Comparison of ENCODE assay signal across 8 mouse cellular contexts in the genomic region with DNA sequence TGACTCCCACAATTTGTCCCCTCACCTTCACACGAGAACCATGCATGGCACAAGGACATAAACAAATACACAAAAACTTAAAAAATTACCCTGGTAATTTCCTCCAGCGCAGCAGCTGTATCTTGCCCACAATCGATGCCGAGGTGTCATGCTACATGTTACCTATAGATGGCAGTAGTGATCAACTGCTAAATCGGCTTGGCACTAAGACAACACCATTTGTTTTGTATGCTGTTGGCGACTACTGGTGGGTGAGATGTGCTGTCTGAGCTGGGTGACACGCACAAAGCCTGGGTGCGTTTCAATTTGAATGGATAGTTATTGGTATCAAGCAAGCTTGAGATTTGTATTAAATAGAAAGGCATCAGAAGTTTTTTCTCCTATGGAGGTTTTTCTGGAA. TPM values are rescaled to one million over a fixed set of nuclear protein-coding genes. Genes with fewer than 3 reads are reported as not detected.
DNase-seq lines count a peak whose midpoint lies in the region; ATAC-seq and TF ChIP-seq lines count a peak whose summit lies in the region.

No protein-coding gene starts in this region.

- peak; percentile 77 for TF ChIP-seq RAD21 in MEL (IDR thresholded peaks at IDR 0.05; ENCODE audit: low read depth, low read length)

- no peak overlapping the region for H3K4me3 ChIP-seq in MEL (ENCODE audit: control insufficient read depth in 1 of 2, insufficient read depth in 1 of 2, low read depth in 2 of 2, low read length in 2 of 2)
- no peak overlapping the region for H3K4me3 ChIP-seq in intestine, embryonic 16.5 days (ENCODE audit: low read length)
- no peak overlapping the region for H3K4me3 ChIP-seq in midbrain, embryonic 14.5 days (replicated peaks; ENCODE audit: low read depth, low read length)
- H3K4me3 ChIP-seq in testis, adult 2 months (ENCODE audit: control insufficient read depth, low read depth, low read length) = no peak overlapping the region

- peak; percentile 38 to 86 (median 81) for TF ChIP-seq CTCF in MEL (IDR thresholded peaks at IDR 0.05 in 2 of 3, conservative IDR thresholded peaks at IDR 0.05 in 1 of 3; ENCODE audit: control insufficient read depth in 1 of 3, insufficient read depth in 1 of 3, low read depth in 2 of 3, low read length in 3 of 3, poor library complexity in 1 of 3, severe bottlenecking in 1 of 3)
- TF ChIP-seq CTCF in testis, adult 2 months (IDR thresholded peaks at IDR 0.05; ENCODE audit: control insufficient read depth, insufficient read depth, insufficient replicate concordance, low read depth, low read length) = peak; percentile 46; the same call in 1 of the 2 replicates

- peaks cover 0 to 3% of the 10 kb centered on the region in 2 experiments; a peak in 1 of 4 replicates for H3K4me1 ChIP-seq in MEL (ENCODE audit: control insufficient read depth in 1 of 2, insufficient read depth in 2 of 2, low read length in 2 of 2)
- H3K4me1 ChIP-seq in intestine, embryonic 16.5 days (ENCODE audit: control insufficient read depth, insufficient read depth, low read length) = no peaks in the 10 kb centered on the region
- no peaks in the 10 kb centered on the region for H3K4me1 ChIP-seq in midbrain, embryonic 14.5 days (ENCODE audit: control insufficient read depth, insufficient read depth, low read length)
- peaks cover 2% of the 10 kb centered on the region; the same call in 1 of the 2 replicates for H3K4me1 ChIP-seq in testis, adult 2 months (ENCODE audit: control insufficient read depth, insufficient read depth, low read length)

- ATAC-seq in frontal cortex, adult (ENCODE audit: low TSS enrichment) = peak; percentile 77
- peak; percentile 14; the same call in 1 of the 2 replicates for ATAC-seq in intestine, embryonic 16.5 days
- ATAC-seq in midbrain, embryonic 14.5 days (ENCODE audit: low FRiP score, low TSS enrichment) = peak; percentile 64; the same call in 1 of the 2 replicates

- no peaks in the 10 kb centered on the region for H3K9me3 ChIP-seq in MEL (replicated peaks; ENCODE audit: insufficient read depth, low read length)
- no peaks in the 10 kb centered on the region for H3K9me3 ChIP-seq in intestine, embryonic 16.5 days (ENCODE audit: control insufficient read depth, low read length)
- no peaks in the 10 kb centered on the region for H3K9me3 ChIP-seq in midbrain, embryonic 14.5 days (ENCODE audit: control insufficient read depth, low read length)

- no peaks in the 10 kb centered on the region for H3K79me2 ChIP-seq in MEL (ENCODE audit: control insufficient read depth, insufficient read depth, low read length, poor library complexity)

- DNase-seq in 416B (ENCODE audit: low read depth) = peak; percentile 79
- peak; percentile 77 for DNase-seq in MEL (ENCODE audit: low read depth, low spot score)
- peak; percentile 36 for DNase-seq in cerebellum, adult 9-11 months
- peak; percentile 38 to 53 for DNase-seq in left cerebral cortex, postnatal 36 days (ENCODE audit: low spot score in 2 of 2)
- DNase-seq in midbrain, embryonic 14.5 days = peak; percentile 86

- H3K9ac ChIP-seq in MEL (ENCODE audit: control insufficient read depth, low read depth, low read length, poor library complexity, severe bottlenecking) = peak overlapping the region; percentile 31; the same call in 1 of the 2 replicates
- H3K9ac ChIP-seq in intestine, embryonic 16.5 days (ENCODE audit: low read depth, low read length) = no peak overlapping the region
- no peak overlapping the region for H3K9ac ChIP-seq in midbrain, embryonic 14.5 days (replicated peaks; ENCODE audit: low read length)

- H3K4me2 ChIP-seq in intestine, embryonic 16.5 days (ENCODE audit: low read depth, low read length) = no peak overlapping the region
- H3K4me2 ChIP-seq in midbrain, embryonic 14.5 days (ENCODE audit: low read length) = no peak overlapping the region

- intact Hi-C loops in left cerebral cortex, postnatal 36 days (cut with DNase I) = loop anchor here (2.0 to 5.0 kb wide), 2 partner anchors 37 to 81 kb away; no protein-coding TSS in a partner anchor

- WGBS in intestine, embryonic 16.5 days = 13% methylated on average over 8 of the region's 8 CpGs
- 9% methylated on average over 8 of the region's 8 CpGs for WGBS in midbrain, embryonic 14.5 days

- no peak overlapping the region for H3K27ac ChIP-seq in MEL (ENCODE audit: control insufficient read depth, low read depth, low read length)
- H3K27ac ChIP-seq in intestine, embryonic 16.5 days (ENCODE audit: low read length) = no peak overlapping the region
- H3K27ac ChIP-seq in midbrain, embryonic 14.5 days (replicated peaks; ENCODE audit: low read depth, low read length) = no peak overlapping the region
- H3K27ac ChIP-seq in testis, adult 2 months (ENCODE audit: control insufficient read depth, insufficient read depth, low read depth, low read length) = no peak overlapping the region

- no peaks in the 10 kb centered on the region for H3K27me3 ChIP-seq in MEL (ENCODE audit: control insufficient read depth in 1 of 2, insufficient read depth in 2 of 2, low read length in 2 of 2)
- H3K27me3 ChIP-seq in intestine, embryonic 16.5 days (replicated peaks; ENCODE audit: control insufficient read depth, insufficient read depth, low read length) = no peaks in the 10 kb centered on the region
- no peaks in the 10 kb centered on the region for H3K27me3 ChIP-seq in midbrain, embryonic 14.5 days (ENCODE audit: control insufficient read depth, insufficient read depth, low read length)
- no peaks in the 10 kb centered on the region for H3K27me3 ChIP-seq in testis, adult 2 months (ENCODE audit: control insufficient read depth, insufficient read depth, low read length)

- TF ChIP-seq EP300 in MEL (IDR thresholded peaks at IDR 0.05; ENCODE audit: low read depth in 1 of 2, low read length in 2 of 2) = no peak

- no peak for TF ChIP-seq POLR2A in MEL (IDR thresholded peaks at IDR 0.05; ENCODE audit: control insufficient read depth in 1 of 2, insufficient read depth in 1 of 2, low read depth in 1 of 2, low read length in 2 of 2, poor library complexity in 1 of 2)
- TF ChIP-seq POLR2A in testis, adult 2 months (IDR thresholded peaks at IDR 0.05; ENCODE audit: control insufficient read depth, low read depth, low read length) = no peak

- H3K36me3 ChIP-seq in MEL (ENCODE audit: control insufficient read depth in 1 of 2, insufficient read depth in 2 of 2, low read length in 2 of 2) = peaks cover 0 to 2% of the 10 kb centered on the region in 2 experiments; a peak in 1 of 4 replicates
- H3K36me3 ChIP-seq in intestine, embryonic 16.5 days (ENCODE audit: control insufficient read depth, insufficient read depth, low read length) = no peaks in the 10 kb centered on the region
- H3K36me3 ChIP-seq in midbrain, embryonic 14.5 days (ENCODE audit: control insufficient read depth, insufficient read depth, low read length) = no peaks in the 10 kb centered on the region
- H3K36me3 ChIP-seq in testis, adult 2 months (ENCODE audit: control insufficient read depth, insufficient read depth, low read length) = no peaks in the 10 kb centered on the region

TF ChIP-seq in MEL, 35 proteins besides CTCF, POLR2A, EP300 and RAD21:
- TF ChIP-seq MAFK (IDR thresholded peaks at IDR 0.05; ENCODE audit: borderline replicate concordance, low read depth, low read length) = no peak
- no peak for TF ChIP-seq GABPA (IDR thresholded peaks at IDR 0.05; ENCODE audit: low read depth, low read length)
- TF ChIP-seq ETS1 (IDR thresholded peaks at IDR 0.05; ENCODE audit: low read depth, low read length) = no peak
- TF ChIP-seq CHD1 (IDR thresholded peaks at IDR 0.05; ENCODE audit: low read depth, low read length) = no peak
- no peak for TF ChIP-seq MEF2A (IDR thresholded peaks at IDR 0.05; ENCODE audit: extremely low read depth, insufficient replicate concordance, low read depth, low read length, poor library complexity, severe bottlenecking)
- TF ChIP-seq MYB (IDR thresholded peaks at IDR 0.05; ENCODE audit: low read depth, low read length) = no peak
- no peak for TF ChIP-seq JUND (IDR thresholded peaks at IDR 0.05; ENCODE audit: low read depth, low read length)
- TF ChIP-seq SMC3 (IDR thresholded peaks at IDR 0.05; ENCODE audit: low read depth, low read length) = peak; percentile 61
- no peak for TF ChIP-seq ZMIZ1 (IDR thresholded peaks at IDR 0.05; ENCODE audit: low read depth, low read length)
- TF ChIP-seq NELFE (IDR thresholded peaks at IDR 0.05; ENCODE audit: low read depth, low read length) = no peak
- TF ChIP-seq ZC3H11A (IDR thresholded peaks at IDR 0.05; ENCODE audit: low read depth, low read length) = peak; percentile 58
- no peak for TF ChIP-seq MYC (IDR thresholded peaks at IDR 0.05; ENCODE audit: low read depth, low read length)
TF ChIP-seq in MEL: peak in this region for 2.

RNA-seq across cellular contexts. Expression of gene Cldn10, which starts 32.4 kb away (rescaled TPM):
- not detected in 2 replicates for total RNA-seq in MEL (2012; rRNA removed)
- under 1 TPM in 1 of 2 experiments, not detected in 1; 0.17 TPM for polyA plus RNA-seq in MEL (2012; ENCODE audit: insufficient read depth in 1 of 2, insufficient read length in 2 of 2, low read depth in 1 of 2, low replicate concordance in 2 of 2, missing spikeins in 1 of 2)
- 21.1 and 23.1 TPM in 2 replicates for polyA plus RNA-seq in intestine, embryonic 16.5 days (2015; fragmentation: Nextera tagmentation; extraction: Ambion mirVana)
- total RNA-seq in left cerebral cortex, postnatal 36 days (2021) = 10 to 100 TPM; 24.6 to 28.3 TPM
- polyA plus RNA-seq in midbrain, embryonic 14.5 days (2014; fragmentation: Nextera tagmentation; extraction: Ambion mirVana) = 1.3 and 1.5 TPM in 2 replicates
- 0.16 and 0.85 TPM in 2 replicates for polyA plus RNA-seq in testis, adult 2 months (2012; rRNA removed)

Comparison
In these comparisons a context has a peak if more than half of its experiments do, and no peak if none do; other contexts are left out.
1. DNase-seq: peak in every context shown above with its lines; median percentile 86 in midbrain, embryonic 14.5 days; 79 in 416B; 77 in MEL; 46 in left cerebral cortex, postnatal 36 days; 36 in cerebellum, adult 9-11 months.
2. ATAC-seq: peak in every context shown above with its lines; median percentile 77 in frontal cortex, adult; 64 in midbrain, embryonic 14.5 days; 14 in intestine, embryonic 16.5 days.